Mouse (Mus musculus) kidney, adult 2 months (tissue): ENCODE measurements around the gene Pum2.

Experiments
- CTCF ChIP-seq: fragments of 200-500 bp; conservative IDR thresholded peaks from 2 replicates; pipeline ENCODE4 v1.5.1; 2011; ENCODE audit warnings: low read depth, mild to moderate bottlenecking, control low read depth, low read length, moderate library complexity, mixed read lengths; ENCODE audit not compliant: insufficient read depth, insufficient read length
- POLR2A ChIP-seq: fragments of 200-500 bp; IDR thresholded peaks from one replicate; pipeline ENCODE4 v1.6.1; 2011; ENCODE audit warnings: low read depth, low read length, control low read depth

- TF ChIP-seq POLR2A (no peak), CTCF (no peak)
These were observed 124.6 kb downstream of the Pum2 start for GRCm38 (mm10) chr12:8798486-8799020.
